Mouse (Mus musculus): ENCODE results near the gene Gm20741.

The Gm20741 gene

DNA sequence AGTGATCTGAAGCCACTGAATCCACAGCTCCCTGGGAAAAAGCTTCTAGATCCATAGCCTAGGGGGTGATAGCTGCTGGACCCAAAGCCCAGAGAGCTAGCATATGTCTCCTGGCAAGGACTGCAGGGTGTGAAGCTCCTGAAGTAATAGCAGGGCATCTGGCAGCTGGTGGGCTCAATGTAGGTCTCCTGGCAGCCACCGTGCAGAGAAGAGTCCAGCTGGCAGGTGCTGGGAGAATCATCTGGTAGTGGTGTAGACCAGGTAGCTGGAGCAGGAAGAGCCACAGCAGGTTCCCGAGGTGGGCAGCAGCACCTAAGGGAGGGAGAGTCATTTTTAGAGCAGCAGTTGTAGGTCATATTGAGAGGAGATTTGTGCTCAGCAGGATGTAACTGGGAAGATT, at the start of gene Gm20741:
Gene Gm20741 (minus strand): TSS at position 394 of the 400 bp plus-strand sequence.
- no peak for DNase-seq (ENCODE audit: low read depth)

DNA sequence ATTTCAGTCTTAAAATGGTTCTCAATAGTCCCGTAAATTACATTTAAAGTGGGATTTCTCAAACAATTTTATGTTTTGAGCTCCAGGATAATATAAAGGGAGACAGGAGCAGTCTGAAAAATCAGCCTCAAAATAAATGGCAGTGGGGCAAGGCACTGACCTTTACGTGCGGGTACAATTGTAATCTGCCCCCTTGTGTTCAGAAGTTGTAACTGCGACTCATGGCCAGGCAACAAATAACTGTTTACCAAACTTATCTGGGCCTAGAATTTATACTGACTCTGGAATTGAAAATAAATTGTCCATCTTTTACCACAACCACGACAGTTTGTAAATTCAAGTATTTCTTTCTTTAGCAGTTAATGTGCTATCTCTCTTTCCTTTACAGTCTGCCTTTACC, 39.4 kb upstream of the Gm20741 start:
- peak; percentile 8 for DNase-seq (ENCODE audit: low read depth)

DNA sequence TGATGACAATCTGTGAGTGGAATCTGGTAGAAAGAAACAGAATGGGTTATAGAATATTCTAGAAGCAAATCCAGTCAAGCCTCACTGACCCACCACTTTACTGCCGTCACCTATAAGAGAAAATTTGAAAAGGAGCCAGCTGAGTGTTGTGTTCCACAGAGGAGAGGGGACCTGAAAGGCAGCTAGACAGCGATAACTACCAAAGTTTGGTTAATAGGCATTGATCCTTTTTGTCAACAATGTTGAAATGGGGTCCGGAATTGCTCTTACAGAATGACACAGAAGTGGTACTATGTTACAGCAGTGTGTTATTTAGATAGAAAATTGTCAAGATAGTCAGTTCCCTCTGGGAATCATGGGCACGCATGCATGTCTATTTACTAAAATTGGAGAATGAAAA, 36.5 kb upstream of the Gm20741 start:
- DNase-seq (ENCODE audit: low read depth): no peak

DNA sequence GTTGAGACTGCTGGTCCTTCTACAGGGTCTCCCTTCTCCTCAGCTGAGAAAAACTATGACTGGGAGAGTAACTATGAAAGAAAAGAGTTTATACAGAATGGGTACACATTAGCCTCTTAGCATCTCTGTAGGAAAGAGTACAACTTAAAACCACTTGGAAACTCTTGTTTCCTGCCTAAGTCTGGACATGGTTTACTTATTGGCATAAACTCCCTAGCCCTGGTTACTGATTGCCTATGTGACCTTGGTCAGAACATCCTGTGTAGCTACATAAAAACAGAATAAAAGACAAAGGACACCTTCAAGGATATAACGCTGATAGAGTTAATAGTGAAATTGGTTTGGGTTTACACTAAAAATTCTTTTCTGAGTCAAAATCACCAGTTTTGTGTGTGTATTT, 35.3 kb upstream of the Gm20741 start:
- no peak for DNase-seq (ENCODE audit: low read depth)

DNA sequence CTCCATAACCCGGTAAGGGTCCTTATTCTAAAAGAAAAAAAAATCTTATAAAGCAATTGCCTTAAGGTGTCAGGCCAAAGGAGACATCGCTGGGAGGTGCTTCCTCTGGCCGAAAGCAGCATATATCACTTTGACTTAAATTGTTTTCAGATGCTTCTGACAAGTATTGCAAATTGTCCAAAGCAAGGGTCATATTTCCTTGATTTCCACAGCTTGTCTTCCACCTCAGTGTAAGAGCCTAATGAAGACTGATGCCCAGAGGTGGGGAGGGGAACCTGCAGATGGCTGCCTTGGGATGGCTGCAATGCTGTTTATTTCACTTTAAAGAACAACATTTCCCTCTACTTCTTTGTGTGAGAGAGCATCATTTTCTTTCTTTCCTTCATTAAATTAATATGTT, 15.0 kb upstream of the Gm20741 start:
- no peak for DNase-seq (ENCODE audit: low read depth)

DNA sequence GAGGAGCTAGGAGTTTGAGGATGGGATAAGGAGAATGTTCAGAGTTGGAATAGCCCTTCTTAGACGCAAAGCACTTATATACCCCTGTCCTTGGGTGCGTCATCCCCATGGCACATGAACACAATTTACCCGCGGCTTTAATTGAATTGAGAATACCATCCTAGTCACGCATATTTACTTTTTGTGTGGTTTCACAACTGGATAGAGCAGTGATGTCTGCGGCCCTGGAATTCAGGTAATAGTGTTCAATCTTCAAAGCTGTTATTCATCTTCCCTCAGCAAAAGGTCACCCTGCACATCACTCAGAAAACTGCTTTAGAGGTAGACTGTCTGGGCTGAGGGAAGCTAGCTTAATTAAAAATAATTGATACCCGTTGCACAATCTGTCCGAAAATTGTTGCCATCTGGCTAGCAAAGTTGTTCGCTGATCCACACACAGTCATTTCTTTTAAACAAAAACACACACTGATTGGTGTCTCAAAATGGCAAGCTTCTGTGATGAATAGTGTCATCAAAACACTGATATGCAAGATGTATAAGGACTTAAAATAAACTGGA, 14.2 kb upstream of the Gm20741 start, which contains the start of gene Krtap14:
Gene Krtap14 (minus strand): TSS at position 51 of the 558 bp plus-strand sequence.
- no peak for DNase-seq (ENCODE audit: low read depth)

DNA sequence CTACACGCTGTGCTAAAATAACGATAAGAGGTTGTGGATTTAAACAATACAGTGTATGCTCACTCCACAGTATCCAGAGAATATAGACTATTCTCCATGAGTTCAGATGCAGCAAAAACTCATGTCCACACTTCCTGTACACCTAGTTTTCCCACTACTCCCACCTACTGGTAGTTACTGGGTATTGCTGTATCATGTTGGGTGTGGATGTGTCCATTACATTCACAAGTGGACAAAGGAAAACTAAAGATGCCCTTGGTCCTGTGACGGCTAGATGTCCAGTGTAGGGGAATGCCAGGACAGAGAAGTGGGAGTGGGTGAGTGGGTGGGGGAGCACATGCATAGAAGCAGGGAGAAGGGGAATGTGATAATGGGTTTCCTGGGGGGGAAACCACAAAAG, 11.7 kb upstream of the Gm20741 start:
- DNase-seq (ENCODE audit: low read depth): peak; percentile 1

DNA sequence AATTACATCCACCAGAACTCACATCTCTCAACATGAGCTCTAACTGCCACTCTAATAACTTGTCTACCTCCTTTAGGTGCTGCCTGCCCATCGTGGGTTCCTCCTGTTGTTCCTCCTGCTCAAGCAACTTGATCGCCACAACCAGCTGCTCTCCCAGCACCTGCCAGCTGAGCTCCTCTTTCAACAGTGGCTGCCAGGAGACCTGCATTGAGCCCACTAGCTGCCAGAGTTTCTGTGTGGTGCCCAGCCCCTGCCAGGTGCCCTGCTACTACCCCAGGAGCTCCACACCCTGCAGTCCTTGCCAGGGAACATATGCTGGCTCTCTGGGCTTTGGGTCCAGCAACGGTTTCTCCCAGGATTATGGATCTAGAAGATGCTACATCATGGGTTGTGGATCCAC, 8.0 kb upstream of the Gm20741 start, which contains the start of gene Krtap15:
Gene Krtap15 (plus strand): TSS at position 150 of the 400 bp plus-strand sequence.
- no peak for DNase-seq (ENCODE audit: low read depth)

DNA sequence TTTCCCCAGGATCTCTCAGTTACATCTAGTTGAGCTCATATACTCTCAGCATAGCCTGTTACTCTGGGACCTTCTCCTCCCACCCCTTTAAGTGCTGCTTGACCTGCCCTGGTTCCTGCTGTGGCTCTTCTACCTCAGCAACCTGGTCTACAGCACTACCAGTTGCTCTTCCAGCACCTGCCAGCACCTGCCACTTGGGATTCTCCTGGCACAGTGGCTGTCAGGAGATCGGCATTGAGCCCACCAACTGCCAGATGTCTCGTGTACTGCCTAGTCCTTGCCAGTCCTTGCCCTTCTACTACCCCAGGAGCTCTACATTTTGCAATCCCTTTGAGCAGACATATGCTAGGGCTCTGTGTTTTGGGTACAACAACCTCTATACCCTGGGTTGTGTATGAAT, 25.2 kb downstream of the Gm20741 start:
- DNase-seq (ENCODE audit: low read depth): no peak

DNA sequence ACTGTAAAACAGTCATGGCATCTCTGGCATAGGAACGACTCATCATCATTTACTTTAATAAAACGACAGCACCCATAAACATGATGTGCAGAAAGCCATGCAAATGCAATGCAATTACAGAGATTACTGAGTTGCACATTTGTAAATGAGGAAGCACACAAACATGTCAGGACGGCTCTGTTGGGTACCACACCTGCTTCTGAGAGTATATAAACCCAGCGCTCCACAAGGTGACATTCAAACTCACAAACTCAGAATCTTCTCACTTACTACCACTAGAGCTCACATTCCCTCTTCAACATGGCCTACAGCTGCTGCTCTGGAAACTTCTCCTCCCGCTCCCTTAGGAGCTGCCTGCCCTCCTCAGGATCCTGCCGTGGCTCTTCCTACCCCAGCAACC, 34.4 kb downstream of the Gm20741 start, which contains the start of gene Gm5965:
Gene Gm5965 (plus strand): TSS at position 301 of the 400 bp plus-strand sequence.
- DNase-seq (ENCODE audit: low read depth): no peak

DNA sequence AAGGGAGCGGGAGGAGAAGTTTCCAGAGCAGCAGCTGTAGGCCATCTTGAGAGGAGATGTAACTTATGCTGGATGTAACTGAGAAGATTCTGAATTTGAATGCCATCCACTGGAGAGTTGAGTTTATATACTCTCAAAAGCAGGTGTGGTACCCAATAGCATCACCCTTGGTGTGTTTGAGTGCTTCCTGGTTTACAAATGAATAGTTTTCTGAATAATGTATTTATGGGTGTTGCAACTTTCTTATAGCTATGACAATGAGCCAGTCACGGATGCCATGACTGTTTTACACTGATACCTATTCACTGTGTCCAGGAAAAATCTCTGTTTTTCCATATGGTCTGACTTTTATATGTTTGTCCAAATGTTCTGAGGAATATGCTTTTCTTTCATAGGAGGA, 37.9 kb downstream of the Gm20741 start, which contains the start of gene 2310057N15Rik:
Gene 2310057N15Rik (minus strand): TSS at position 101 of the 400 bp plus-strand sequence.
- no peak for DNase-seq (ENCODE audit: low read depth)
